Mouse (Mus musculus) fibroblast of lung, adult 2 months (primary cell): ENCODE data around the gene Tmem56.

Experiments used
- DNase-seq: peaks from one replicate; pipeline ENCODE4 v3.0.0-alpha.2; 2011; ENCODE audit warnings: low read depth

Gene Tmem56

DNA sequence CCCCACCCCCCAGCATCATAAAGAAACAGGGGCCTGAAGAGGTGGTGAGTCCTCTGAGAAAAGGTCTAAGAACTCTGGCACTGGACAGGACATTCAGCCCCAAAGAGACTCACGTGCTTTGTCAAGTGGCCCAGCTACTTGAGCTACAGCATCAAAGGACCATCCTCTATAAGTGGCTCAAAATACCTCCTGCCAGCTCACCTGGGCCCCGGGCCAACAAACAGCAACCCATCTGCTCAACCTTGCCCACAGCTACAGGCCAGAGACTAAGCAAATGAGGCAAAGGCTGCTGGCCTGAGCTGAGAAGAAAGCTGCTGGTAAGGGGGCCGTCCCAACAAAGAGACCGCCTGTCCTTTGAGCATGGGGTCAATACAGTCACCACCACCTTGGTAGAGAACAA lies 5.3 kb downstream of the Tmem56 start:
- no peak for DNase-seq

DNA sequence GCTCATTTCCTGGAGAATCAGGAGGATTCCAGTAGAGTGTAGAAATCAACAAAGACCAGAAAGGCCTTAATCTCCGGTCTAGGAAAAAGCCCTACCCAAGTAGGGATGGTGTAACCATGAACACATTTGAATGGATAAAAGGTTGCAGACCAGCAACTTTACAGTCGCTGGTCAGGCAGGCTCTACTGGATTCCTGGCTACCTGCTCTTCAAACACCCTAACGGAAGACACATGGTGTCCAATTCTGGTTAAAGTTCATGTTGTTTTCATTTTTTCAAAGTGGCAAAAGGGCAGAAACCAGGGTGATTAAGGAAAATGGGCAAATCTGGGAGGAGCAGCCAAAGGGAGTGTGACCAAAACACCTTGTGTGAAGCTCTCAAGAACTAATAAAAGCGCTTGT lies 5.9 kb downstream of the Tmem56 start:
- DNase-seq, result no peak

DNA sequence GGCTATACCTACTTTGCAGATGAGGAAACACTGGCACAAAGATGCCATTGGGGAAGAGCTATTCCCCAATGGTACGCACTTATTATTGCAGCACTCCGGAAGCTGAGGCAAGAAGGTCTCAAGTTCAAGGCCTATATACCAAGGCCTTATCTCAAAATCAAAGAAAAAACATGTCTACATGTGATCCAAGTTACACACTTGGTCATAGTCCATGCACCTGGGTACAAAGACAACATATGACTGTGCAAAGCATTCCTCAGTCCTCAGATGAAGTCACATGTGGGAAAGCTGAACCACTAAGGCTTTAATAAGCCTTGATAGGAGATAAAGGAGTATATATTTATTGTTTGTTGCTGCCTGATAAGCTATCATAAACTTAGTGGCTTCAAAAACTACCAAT lies 8.9 kb downstream of the Tmem56 start:
- DNase-seq, result no peak

DNA sequence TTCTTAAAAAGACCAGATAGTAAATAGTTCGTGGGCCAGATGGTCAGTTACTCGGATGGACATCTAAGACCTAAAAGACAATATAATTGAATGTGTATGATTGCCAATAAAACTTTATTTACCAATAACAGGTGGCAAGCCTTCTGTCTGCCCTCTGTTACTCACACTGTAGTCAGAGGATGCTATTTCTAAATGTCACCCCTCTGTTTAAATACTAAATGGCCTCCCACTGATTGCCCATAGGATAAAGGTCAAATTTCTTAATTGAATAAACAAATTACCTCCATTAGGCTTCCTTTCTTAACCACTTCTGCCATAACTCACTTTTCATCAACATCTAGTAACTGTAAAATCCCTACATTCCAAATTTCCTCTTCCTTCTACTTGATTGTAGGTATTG lies 10.3 kb downstream of the Tmem56 start:
- DNase-seq, result no peak

DNA sequence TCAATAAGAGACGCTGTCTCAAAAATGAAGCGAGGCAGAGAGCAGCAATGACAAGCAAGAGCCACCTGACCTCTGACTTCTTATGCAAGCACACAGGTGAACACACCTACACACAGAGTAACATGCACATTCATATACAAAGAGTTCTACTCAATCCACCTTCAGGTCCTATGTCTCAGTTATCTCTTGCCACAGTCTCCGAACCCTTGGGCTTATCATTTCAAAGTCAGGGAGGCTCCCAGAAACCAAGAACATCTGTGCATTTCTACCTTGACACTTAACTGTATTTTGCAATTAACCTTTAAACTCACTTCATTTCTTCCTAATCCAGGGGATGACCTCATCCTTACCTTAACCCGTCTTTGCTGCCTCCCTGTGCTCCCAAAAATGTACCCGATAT lies 15.6 kb downstream of the Tmem56 start:
- DNase-seq, result no peak

DNA sequence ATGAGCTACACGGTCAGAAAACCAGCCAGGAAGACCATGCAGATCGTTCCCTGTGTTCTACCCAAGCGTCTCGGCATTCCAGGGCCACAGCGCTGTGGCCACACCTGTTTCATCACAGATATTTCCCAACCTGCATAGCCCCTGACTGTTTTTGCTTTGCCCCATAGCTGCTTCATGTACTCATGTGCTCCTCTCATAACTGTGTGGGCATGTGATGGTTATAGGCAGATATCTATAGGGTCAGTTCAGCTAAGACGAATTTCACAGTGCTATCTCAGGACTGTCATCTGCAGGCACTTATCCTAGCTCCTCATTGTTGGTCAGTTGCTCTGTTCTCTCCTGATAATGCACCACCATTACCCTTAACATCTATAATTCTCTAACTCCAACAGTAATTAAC lies 18.7 kb downstream of the Tmem56 start:
- no peak for DNase-seq

DNA sequence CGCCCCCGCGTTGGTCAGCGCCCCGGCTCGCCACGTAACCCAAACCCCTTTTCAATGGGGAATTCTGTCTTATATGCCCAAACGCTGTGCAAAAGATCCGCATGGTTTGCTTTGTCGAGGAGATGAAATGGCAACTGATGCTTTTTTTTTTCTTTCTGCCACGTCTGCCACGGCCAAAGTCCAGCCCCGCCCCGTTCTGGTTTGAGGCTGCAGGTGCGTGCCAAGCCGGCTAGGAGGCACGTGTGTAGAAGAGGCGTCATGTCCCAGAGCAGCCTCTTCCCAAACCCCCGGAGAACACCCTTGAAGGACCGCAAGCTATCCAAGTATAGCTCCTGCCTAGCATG lies 19.7 kb downstream of the Tmem56 start:
- no peak for DNase-seq

DNA sequence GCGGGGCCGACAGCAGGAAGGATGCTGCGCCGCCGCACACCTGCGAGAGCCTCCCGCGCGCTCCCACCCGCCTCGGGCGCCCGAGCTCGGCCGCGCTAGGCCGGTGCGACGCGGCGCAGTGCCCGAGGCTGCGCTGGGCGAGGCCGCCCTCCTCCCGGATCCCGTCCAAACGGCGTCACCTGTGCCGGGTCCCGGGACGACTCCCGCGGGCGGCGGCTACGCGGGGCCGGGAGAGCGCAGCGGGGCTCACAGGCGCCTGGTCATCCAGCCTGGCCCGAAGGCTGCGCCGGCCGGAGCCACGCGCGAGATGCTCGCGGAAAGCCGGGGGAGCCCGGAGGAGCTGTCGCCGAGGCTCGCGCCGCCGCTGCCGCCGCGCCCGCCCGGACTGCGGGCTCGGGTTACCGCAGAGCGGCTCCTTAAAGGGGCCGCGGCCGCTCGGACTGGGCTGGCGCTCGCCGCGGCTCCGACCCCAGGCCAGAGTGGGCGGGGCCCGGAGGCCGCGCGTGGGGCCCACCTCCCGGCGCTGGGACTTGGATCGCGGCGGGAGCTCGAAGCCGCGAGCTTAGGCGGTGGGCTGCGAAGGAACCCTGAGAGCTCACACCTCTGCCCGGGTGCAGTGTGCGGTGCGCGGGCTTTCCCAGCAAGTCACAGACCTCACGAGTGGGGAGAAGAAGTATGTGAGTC lies 20.2 kb downstream of the Tmem56 start:
- DNase-seq, result no peak

DNA sequence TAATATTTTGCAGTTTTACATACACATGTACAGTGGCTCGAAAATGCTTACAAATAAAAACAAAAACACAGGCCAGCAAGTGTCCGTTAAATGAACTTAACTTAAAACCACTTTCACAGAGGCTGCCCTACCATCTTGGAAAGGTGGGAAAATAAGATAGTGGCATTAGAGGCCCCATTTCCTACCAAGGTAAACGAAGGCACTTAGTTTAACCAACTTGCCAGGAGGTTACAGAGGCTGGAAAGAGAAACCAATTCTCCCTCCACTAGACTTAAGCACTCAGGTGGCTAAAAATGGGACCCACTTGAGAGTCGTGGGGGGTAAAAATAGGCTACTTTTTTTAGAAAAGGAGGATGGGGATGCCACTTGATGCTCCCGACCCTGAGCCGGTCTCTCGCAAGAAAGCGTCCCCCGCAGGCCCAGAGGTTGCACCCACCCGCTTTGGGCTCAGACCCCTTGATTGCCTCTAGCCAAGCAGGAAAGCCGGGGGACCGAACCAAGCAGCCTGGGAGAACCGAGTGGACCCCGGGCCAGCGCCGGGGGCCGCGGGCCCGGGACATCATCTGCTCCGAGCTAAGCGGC lies 20.9 kb downstream of the Tmem56 start:
- no peak for DNase-seq

DNA sequence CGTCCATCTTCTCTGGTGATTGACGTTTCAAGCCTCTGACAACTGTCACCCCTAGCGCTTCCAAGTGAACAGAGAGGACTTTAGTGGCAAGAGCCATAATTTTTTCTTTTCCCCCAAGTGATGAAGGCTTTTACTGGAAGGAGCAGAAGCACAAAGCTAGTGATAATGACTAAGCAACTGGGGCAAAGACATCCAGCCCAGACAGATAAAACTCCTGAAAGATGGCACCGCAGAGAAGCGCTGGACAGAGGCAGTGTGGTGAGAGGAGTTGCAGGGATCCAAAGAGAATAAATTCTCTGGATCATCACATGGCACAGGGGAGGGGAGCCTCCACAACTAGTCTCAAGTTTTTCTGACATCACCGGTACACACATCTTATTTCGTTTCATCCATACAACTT lies 21.6 kb downstream of the Tmem56 start:
- no peak for DNase-seq

DNA sequence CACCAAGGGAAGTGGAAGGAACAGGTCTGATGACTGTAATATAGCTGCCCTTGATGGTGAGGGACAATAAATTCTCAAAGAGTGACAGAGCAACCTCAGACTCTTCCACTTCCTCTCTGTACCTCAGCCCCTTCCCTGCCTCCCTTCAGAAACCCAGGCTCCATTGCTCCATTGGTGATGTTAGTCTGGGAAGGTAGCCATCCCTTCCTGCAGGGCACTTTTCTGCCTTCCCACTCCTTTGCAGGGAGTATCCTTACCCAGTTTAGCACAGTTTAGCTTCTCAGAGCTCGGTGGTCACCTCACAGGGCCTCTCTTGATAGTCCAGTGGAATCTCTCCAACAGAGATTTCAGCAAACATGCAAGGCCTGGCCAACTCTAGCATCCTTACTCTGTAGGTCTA lies 22.1 kb downstream of the Tmem56 start:
- no peak for DNase-seq

DNA sequence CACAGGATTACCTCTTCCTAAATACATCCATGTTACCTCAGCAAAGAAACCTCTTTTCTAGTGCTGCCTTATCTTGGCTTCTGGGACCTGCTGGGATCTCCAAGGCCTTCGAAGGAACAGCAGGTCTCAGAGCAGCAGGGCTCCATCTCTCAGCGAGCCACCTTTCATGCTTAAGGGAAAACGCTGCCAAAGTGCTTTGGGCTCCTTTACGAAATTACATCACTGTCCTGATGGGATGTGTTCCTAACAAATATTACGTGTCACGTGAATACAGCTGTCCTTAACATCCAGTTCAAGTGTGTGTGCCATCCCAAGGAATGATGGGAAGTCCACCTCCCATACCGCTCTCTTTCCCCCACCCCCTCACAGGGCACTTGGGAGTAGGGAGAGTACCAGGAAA lies 22.9 kb downstream of the Tmem56 start:
- DNase-seq, result no peak

DNA sequence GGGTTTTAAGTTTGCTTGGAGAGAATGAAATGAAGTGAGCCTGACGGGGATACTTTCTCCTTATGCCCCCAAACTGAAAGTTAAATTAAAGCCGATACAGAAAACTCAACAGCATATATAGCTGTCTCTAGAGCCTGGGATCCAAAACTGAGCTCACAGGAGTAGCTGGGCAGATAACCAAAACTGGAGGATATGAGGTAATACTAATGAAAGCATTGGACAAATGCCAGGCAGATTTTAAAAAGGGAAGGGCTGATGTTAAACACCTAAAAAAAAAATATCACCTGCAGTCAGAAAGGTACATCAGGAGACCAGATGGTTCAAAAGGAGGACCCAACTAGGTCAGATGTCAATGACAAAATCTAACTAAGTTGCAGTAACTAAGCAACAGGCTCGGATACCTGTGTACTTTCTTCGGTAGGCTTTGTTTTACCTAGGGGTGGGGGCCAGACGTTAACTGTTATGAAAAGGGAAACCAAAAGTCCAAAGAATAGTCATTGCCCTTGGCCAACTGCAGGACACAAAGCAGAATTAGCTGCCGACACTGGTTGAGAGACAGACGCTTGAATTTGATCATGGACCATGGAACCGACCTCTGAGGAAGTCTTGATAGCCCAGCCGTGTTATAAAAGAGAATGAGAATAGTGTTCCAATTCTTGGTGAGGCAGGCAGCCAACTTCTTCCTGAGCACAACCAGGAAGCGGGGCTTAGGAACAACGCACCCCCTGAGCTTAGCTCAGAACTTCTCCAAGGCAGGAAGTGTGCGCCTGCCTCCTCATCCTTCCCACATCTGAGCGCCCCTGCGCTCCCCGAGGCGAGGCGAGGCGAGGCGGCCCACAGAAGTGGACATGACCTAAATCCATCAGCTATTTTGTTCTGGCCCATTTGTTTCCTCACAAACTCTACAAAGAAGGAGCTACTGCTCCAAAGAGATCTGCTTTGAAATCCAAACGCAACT lies 24.1 kb downstream of the Tmem56 start:
- DNase-seq, result no peak

DNA sequence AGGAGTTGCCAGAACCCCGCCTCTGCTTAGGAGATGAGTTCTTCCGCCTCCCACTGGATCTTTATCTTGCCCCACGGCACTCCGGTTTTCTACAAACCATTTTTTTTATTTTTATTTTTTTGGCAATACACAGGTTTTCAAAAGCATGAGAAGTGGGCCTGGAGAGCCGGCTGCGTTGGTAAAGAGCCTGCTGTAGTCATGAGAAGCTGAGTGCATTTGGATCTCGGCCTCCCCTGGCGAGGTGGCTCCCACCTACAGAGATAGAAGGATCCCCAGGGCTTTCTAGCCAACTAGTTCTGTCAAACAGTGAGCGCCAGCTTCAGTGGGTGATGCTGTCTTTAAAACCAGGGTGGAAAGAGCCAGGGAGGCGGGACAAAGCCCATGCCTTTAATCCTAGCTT lies 25.5 kb downstream of the Tmem56 start:
- DNase-seq, result no peak

DNA sequence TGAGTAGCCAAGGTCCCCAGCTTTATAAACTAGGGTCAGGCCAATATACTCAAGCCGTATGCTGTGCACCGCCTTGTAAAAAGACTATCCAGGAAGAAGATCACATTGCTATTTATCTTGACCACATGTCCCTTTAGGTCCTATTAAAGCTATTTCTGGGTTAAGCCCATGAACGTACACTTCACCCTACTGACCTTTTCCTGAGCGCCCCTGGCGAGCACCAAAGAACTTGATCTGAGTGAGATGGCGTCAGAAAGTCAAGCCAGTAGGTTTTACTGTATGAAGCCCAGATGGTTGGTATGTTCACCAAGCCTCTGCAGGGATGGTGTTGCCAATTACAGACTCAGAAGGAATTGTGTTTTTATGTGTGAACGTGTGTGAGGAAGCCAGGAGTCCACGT lies 26.8 kb downstream of the Tmem56 start:
- DNase-seq, result no peak

DNA sequence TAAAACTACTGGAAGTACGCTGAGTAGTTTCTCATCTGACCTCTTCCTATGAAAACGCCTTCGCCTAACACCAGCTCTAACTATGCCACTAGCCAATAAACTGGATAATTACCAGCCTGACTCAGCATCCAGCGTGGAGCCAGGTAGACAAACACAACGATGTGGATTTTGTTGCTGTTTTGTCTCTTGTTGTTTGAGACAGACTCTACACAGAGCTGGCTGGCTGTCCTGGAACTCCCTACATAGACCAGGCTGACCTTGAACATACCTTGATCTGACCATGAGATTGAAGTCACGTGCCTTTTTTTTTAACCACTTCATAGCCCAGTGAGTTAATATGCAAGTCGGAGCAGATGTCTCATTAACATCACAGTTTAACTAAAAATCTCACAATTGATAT lies 27.4 kb downstream of the Tmem56 start:
- no peak for DNase-seq

DNA sequence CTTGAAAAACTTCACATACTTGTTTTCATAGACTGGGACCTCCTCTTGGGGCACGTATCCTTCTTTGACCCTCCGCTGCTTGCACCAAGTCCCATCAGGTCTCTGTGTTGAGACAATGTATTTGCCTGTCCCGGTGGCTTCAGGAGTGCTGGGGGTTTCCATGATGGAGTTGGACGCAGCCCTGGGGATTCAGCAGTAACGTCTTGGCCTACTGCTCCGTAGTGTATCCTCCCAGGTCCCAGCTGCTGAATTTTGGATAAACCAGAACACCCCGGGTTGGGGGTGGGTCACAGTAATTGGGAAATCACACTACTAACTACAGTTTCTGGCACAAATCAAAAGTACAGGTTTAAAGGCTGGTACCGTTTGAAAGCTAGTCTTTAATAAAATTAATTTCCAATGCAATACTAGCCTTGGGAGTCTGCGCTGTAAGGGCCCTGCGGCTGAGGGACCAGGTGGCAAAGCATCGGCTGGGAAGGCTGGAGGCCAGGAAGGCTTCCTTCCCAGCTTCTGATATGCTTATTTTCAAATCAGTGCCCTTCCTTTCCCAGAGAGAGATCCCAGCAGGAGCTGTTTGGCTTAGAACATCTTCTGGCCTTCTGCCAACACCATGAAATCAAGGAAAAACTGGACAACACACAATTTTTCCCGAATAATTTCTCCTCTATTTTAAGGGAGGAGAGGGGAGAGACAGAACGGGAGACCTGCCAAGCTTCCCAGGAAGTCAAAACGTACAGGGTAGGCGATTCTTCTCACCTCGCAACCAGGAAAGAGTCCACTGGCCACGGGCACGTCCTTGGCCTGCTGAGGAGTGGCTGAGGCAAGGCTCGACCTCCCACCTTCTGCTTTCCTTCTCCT lies 32.1 kb downstream of the Tmem56 start:
- DNase-seq, result no peak

DNA sequence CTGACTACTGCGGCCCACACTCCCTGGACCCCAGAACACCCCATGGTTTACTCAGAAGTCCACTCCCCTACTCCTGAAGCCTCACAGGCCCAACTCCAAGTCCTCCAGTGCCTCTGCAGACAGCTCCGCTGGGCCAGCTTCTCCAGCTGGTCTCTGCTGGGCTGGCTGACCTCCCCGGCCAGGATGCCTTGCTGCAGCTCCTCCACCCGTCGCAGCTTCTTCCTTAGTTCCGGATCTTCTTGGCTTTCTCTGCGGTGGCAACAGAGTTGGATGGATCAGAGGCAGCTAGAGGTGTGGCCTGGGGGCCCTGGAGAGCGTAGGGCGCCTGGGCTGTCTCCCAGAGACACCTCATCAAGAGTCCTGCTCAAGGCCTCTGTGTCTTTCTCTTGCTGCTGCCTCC lies 32.9 kb downstream of the Tmem56 start:
- no peak for DNase-seq

DNA sequence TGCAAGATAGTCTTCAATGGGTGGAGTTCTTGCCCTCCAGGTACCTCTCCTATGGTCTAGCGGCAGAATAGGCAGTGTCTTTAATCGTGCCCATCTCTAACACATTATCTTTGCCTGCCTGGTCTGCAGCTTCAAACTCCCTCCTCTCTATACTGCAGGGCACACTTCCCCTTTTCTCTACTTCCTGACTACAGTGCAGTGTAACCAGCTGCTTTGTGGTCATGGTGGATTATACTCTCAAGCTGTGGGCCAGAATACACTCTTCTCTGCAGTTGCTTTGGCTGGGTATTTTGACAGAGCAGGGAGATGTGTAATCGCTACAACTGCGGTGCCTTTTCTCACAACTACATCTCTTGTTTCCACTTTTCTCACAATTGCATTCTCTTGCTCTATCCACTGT lies 40.0 kb downstream of the Tmem56 start:
- DNase-seq, result no peak

DNA sequence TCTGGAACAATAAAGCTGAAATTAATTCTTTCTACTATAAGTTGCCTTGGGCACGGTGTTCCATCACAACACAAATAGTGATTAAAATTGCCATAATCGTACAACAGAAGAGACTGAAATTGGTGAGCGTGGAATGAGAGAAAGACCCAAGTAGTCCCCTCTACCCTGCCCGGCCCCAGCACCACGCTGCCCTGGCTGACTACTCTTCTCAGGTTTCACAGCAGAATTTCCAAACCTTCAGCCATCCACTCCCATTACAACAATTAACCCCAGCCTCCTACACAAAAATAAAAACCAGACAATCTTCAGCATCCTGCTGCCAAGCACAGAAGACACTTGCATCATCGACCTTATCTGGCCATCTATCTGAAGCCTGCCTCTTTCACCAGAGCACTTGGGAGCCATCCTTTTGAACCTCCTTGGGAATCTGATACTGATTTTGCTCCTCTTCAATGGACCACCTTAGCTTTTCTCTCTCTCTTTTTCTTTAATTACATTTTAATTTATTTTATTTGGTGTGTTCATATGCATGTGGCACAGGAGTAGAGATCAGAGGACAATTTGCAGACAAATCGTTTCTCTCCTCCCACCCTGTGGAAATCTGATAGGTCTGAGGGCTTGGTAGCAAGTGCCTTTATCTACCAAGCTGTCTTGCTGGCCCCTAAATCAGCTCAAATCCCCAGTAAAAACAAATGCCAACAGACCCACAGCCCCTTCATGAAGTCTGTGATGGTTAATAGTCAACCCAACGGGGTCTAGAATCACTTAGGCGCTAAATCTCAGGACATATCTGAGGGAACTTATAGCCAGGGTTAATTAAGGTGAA lies 40.6 kb downstream of the Tmem56 start:
- DNase-seq, result no peak

DNA sequence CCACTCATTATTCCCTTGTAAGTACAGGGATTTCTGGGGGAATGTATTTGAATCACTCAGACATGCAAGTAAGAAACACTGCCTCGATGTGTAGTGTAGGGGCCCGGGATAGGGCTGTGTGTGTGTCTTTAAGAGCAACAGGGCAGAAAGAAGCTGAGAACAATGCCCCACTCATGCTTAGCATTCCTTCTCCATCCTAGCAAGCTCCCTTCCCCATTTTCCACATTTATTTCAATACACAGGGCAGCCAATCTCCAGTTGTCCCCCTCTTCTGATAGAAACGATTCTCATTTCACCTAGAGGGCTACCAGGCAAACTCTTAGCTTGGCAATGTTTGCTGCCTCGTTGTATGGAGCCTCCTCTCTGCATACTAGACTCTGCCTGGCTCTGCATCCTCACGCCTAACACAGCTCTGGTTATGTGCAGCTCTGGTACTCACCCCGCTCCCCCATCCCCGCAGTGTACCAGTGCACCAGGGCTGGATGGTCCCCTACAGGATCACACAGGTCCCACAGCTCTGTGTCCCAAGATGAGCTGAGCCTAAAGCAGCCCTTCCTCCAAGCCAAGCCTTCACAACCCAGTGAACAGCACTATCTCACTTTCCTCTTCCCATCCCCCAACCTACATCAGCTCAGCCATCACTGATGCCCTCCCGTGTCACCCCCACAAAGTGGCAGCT lies 42.4 kb downstream of the Tmem56 start:
- no peak for DNase-seq
